Mouse (Mus musculus): Measurements from ENCODE around the gene Lingo1.

Lingo1 gene

GRCm38 (mm10) chr9:56635121-56635497, 161.2 kb downstream of the Lingo1 start:
- peak; percentile 18 for DNase-seq (ENCODE audit: low spot score)

- no peak for DNase-seq (ENCODE audit: low spot score)
Observed at GRCm38 (mm10) chr9:56634406-56635120, 161.7 kb downstream of the Lingo1 start.

- DNase-seq (ENCODE audit: low spot score): no peak
Observed at GRCm38 (mm10) chr9:56633449-56634225, 162.6 kb downstream of the Lingo1 start.

- DNase-seq (ENCODE audit: low spot score): no peak
Observed at GRCm38 (mm10) chr9:56630945-56631344, 165.3 kb downstream of the Lingo1 start.

- DNase-seq (ENCODE audit: low spot score): no peak
Observed at GRCm38 (mm10) chr9:56629674-56630397, 166.4 kb downstream of the Lingo1 start.

- no peak for DNase-seq (ENCODE audit: low spot score)
Observed at GRCm38 (mm10) chr9:56627295-56627694, 169.0 kb downstream of the Lingo1 start.

- DNase-seq (ENCODE audit: low spot score): no peak
Observed at GRCm38 (mm10) chr9:56624923-56625322, 171.3 kb downstream of the Lingo1 start.

- no peak for DNase-seq (ENCODE audit: low spot score)
Observed at GRCm38 (mm10) chr9:56623361-56623760, 172.9 kb downstream of the Lingo1 start.

GRCm38 (mm10) chr9:56622761-56623160, 173.5 kb downstream of the Lingo1 start:
- no peak for DNase-seq (ENCODE audit: low spot score)

- no peak for DNase-seq (ENCODE audit: low spot score)
Observed at GRCm38 (mm10) chr9:56620512-56621371, 175.5 kb downstream of the Lingo1 start.

GRCm38 (mm10) chr9:56619715-56620114, 176.6 kb downstream of the Lingo1 start:
- DNase-seq (ENCODE audit: low spot score): no peak

GRCm38 (mm10) chr9:56618660-56619059, 177.6 kb downstream of the Lingo1 start:
- no peak for DNase-seq (ENCODE audit: low spot score)

GRCm38 (mm10) chr9:56616061-56616460, 180.2 kb downstream of the Lingo1 start:
- no peak for DNase-seq (ENCODE audit: low spot score)

GRCm38 (mm10) chr9:56612798-56613183, 183.5 kb downstream of the Lingo1 start:
- no peak for DNase-seq (ENCODE audit: low spot score)

- DNase-seq (ENCODE audit: low spot score): no peak
Observed at GRCm38 (mm10) chr9:56611912-56612797, 184.1 kb downstream of the Lingo1 start.

- no peak for DNase-seq (ENCODE audit: low spot score)
Observed at GRCm38 (mm10) chr9:56610955-56611354, 185.3 kb downstream of the Lingo1 start.

GRCm38 (mm10) chr9:56610466-56610865, 185.8 kb downstream of the Lingo1 start:
- DNase-seq (ENCODE audit: low spot score): no peak

- no peak for DNase-seq (ENCODE audit: low spot score)
Observed at GRCm38 (mm10) chr9:56609486-56609885, 186.8 kb downstream of the Lingo1 start.

- DNase-seq (ENCODE audit: low spot score): no peak
Observed at GRCm38 (mm10) chr9:56608691-56609351, 187.4 kb downstream of the Lingo1 start.

- DNase-seq (ENCODE audit: low spot score): no peak
Observed at GRCm38 (mm10) chr9:56606082-56606740, 190.1 kb downstream of the Lingo1 start.

Data from urinary bladder, postnatal 14 days (tissue).